In the genomic region with DNA sequence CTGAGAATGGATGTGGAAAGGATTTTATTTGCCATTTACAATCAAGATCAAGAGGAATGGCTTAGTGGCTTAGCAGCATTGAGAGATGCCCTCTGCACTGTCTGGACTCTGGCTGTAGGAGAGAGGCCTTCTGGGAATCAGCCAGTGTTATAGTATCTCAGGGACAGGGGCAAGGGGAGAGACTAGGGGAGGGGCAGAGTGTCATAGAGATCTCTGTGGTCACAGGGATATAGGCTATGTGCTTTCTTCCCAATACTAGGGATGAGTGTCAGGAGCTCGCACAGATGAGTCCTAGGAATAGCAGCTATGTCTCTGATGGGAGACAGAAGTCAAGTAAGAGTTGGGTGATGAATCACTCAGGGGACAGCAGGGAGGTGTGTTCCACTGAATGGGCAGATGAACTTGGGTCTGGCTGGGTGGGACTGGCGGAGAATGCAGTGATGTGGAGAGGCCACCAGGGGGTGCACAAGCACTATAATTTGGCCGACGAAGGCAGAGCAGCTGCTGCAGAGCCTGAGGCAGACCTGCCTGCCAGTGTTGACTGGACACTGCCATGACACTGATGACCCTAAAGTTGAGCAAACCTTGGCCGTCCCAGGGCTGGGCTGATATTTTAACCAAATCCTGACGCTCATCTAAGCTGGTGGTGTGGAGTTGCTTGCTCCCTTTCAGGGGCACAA, we compare ENCODE assay signal across 9 mouse cellular contexts. TPM values are rescaled to one million over a fixed set of nuclear protein-coding genes. Genes with fewer than 3 reads are reported as not detected.
DNase-seq lines count a peak whose midpoint lies in the region; ATAC-seq and TF ChIP-seq lines count a peak whose summit lies in the region.
"Had no signal": no experiment of that assay in that cellular context is flagged by ENCODE, and none has a peak within 500 bp of the region (broad histone marks: within the 10 kb centered on the region; RNA-seq: fewer than 3 reads in every experiment).

No protein-coding gene starts in this region.

- no peaks in the 10 kb centered on the region for H3K4me1 ChIP-seq in kidney, embryonic 16.5 days (ENCODE audit: insufficient read depth, low read length)
- H3K4me1 ChIP-seq in olfactory bulb, adult 2 months (ENCODE audit: control insufficient read depth, insufficient read depth, low read length): no peaks in the 10 kb centered on the region
- H3K4me1 ChIP-seq: embryonic facial prominence, embryonic 15.5 days had no signal

- TF ChIP-seq CTCF in olfactory bulb, adult 2 months (IDR thresholded peaks at IDR 0.05; ENCODE audit: insufficient read depth, low read depth, low read length): peak; percentile 61

- 11% methylated on average over 6 of the region's 6 CpGs for WGBS in kidney, embryonic 16.5 days
- WGBS in olfactory bulb, adult 2 months: 11% methylated on average over 6 of the region's 6 CpGs

- no peaks in the 10 kb centered on the region for H3K9me3 ChIP-seq in kidney, embryonic 16.5 days (ENCODE audit: low read length)
- H3K9me3 ChIP-seq: embryonic facial prominence, embryonic 15.5 days had no signal

- no peak overlapping the region for H3K4me3 ChIP-seq in kidney, embryonic 16.5 days (ENCODE audit: low read length)
- H3K4me3 ChIP-seq in olfactory bulb, adult 2 months (ENCODE audit: insufficient read depth, low read depth, low read length): no peak overlapping the region
- H3K4me3 ChIP-seq: embryonic facial prominence, embryonic 15.5 days had no signal

- peak; percentile 86 to 87 for DNase-seq in B cell, adult 2 months
- peak; percentile 55 for DNase-seq in R1 (ENCODE audit: low read depth, low spot score)
- DNase-seq in embryo, embryonic 10 days (ENCODE audit: low spot score): peak; percentile 70
- peak; percentile 34 to 38 for DNase-seq in heart, adult 9 months (ENCODE audit: low spot score in 2 of 2)
- peak; percentile 78 for DNase-seq in lung, postnatal 10 days
- DNase-seq in urinary bladder, adult 2 months (ENCODE audit: low spot score): peak; percentile 61

- no peaks in the 10 kb centered on the region for H3K36me3 ChIP-seq in kidney, embryonic 16.5 days (ENCODE audit: insufficient read depth, low read length)
- H3K36me3 ChIP-seq: embryonic facial prominence, embryonic 15.5 days had no signal

- no peak overlapping the region for H3K4me2 ChIP-seq in kidney, embryonic 16.5 days (replicated peaks; ENCODE audit: low read depth, low read length)
- H3K4me2 ChIP-seq: embryonic facial prominence, embryonic 15.5 days had no signal

- no peak for TF ChIP-seq POLR2A in olfactory bulb, adult 2 months (IDR thresholded peaks at IDR 0.05; ENCODE audit: insufficient read depth, low read depth, low read length)

- H3K9ac ChIP-seq in kidney, embryonic 16.5 days (replicated peaks; ENCODE audit: low read length): no peak overlapping the region
- H3K9ac ChIP-seq: embryonic facial prominence, embryonic 15.5 days had no signal

- H3K27ac ChIP-seq in kidney, embryonic 16.5 days (ENCODE audit: low read length): no peak overlapping the region
- no peak overlapping the region for H3K27ac ChIP-seq in olfactory bulb, adult 2 months (ENCODE audit: insufficient read depth, low read depth, low read length)
- H3K27ac ChIP-seq: embryonic facial prominence, embryonic 15.5 days had no signal

- peak; percentile 21; the same call in 1 of the 2 replicates for ATAC-seq in kidney, embryonic 16.5 days (ENCODE audit: low FRiP score, low TSS enrichment)

- H3K27me3 ChIP-seq in kidney, embryonic 16.5 days (ENCODE audit: insufficient read depth, low read length): no peaks in the 10 kb centered on the region
- H3K27me3 ChIP-seq: embryonic facial prominence, embryonic 15.5 days had no signal

RNA-seq across cellular contexts. Expression of a gene that starts 30.1 kb away (rescaled TPM):
- polyA plus RNA-seq in kidney, embryonic 16.5 days (2015; fragmentation: Nextera tagmentation; extraction: Ambion mirVana): 8.6 and 10.9 TPM in 2 replicates
- polyA plus RNA-seq in olfactory bulb, adult 2 months (2012; ENCODE audit: insufficient read depth, insufficient read length, low replicate concordance, missing spikeins): not detected in 2 replicates
- polyA plus RNA-seq in urinary bladder, adult 2 months (2012; rRNA removed): 0.69 and 0.98 TPM in 2 replicates

RNA-seq across cellular contexts. Expression of a gene that starts 59.6 kb away (rescaled TPM):
- 38.2 and 45.5 TPM in 2 replicates for polyA plus RNA-seq in kidney, embryonic 16.5 days (2015; fragmentation: Nextera tagmentation; extraction: Ambion mirVana)
- polyA plus RNA-seq in olfactory bulb, adult 2 months (2012; ENCODE audit: insufficient read depth, insufficient read length, low replicate concordance, missing spikeins): not detected in 2 replicates
- polyA plus RNA-seq in urinary bladder, adult 2 months (2012; rRNA removed): 1.3 TPM in 2 replicates

Comparison
In these comparisons a context has a peak if more than half of its experiments do, and no peak if none do; other contexts are left out.
1. DNase-seq: peak in every context shown above with its lines; median percentile 86 in B cell, adult 2 months; 78 in lung, postnatal 10 days; 70 in embryo, embryonic 10 days; 61 in urinary bladder, adult 2 months; 55 in R1; 36 in heart, adult 9 months.
2. RNA of a gene that starts 59.6 kb away (polyA plus RNA-seq): 38.2 to 45.5 TPM in kidney, embryonic 16.5 days; 1.3 TPM in urinary bladder, adult 2 months and not detected in olfactory bulb, adult 2 months; every median in the first group is over 10 times any median in the second.